Mouse (Mus musculus) stomach, embryonic 14.5 days (tissue): ENCODE data around the gene Hpse2. TPM values are rescaled to one million over a fixed set of nuclear protein-coding genes. Genes with fewer than 3 reads are reported as not detected.

Experiments
- ATAC-seq: fragments of 200-750 bp; cut with Nextera tagmentation; 2 replicates; pipeline ENCODE4 v1.8.0; 2017; ENCODE audit warnings: low read depth, moderate TSS enrichment; ENCODE audit not compliant: insufficient number of reproducible peaks, insufficient read depth, low FRiP score
- H3K27ac ChIP-seq: fragments of 300-500 bp; sonication (generic); 2 replicates; pipeline ENCODE4 v1.5.1; 2014; ENCODE audit warnings: mild to moderate bottlenecking, low read length, moderate library complexity, mixed read lengths
- H3K27me3 ChIP-seq: fragments of 300-500 bp; sonication (generic); 2 replicates; pipeline ENCODE4 v1.6.1; 2014; ENCODE audit warnings: low read length, control low read depth, mixed read lengths; ENCODE audit not compliant: control insufficient read depth, insufficient read depth
- H3K36me3 ChIP-seq: fragments of 300-500 bp; sonication (generic); 2 replicates; pipeline ENCODE4 v1.6.1; 2014; ENCODE audit warnings: mild to moderate bottlenecking, control low read depth, low read length, moderate library complexity, mixed read lengths; ENCODE audit not compliant: control insufficient read depth, insufficient read depth
- H3K4me1 ChIP-seq: fragments of 300-500 bp; sonication (generic); 2 replicates; pipeline ENCODE4 v1.6.1; 2014; ENCODE audit warnings: low read length, control low read depth, mixed read lengths; ENCODE audit not compliant: control insufficient read depth, insufficient read depth
- H3K4me2 ChIP-seq: fragments of 300-500 bp; sonication (generic); replicated peaks from 2 replicates; pipeline ENCODE4 v1.6.1; 2014; ENCODE audit warnings: low read depth, low read length, control low read depth
- H3K4me3 ChIP-seq: fragments of 300-500 bp; sonication (generic); 2 replicates; pipeline ENCODE4 v1.5.1; 2014; ENCODE audit warnings: low read depth, low read length, control low read depth
- H3K9ac ChIP-seq: fragments of 300-500 bp; sonication (generic); replicated peaks from 2 replicates; pipeline ENCODE4 v1.6.1; 2014; ENCODE audit warnings: low read depth, mild to moderate bottlenecking, control low read depth, low read length, moderate library complexity, mixed read lengths
- H3K9me3 ChIP-seq: fragments of 300-500 bp; sonication (generic); 2 replicates; pipeline ENCODE4 v1.6.1; 2016; ENCODE audit warnings: low read depth, low read length, control low read depth; ENCODE audit not compliant: control insufficient read depth
- WGBS: fragments of 180-500 bp; shearing (Covaris S2); extraction: QIAGEN DNeasy Blood & Tissue Kit; methylation state at CpG from one replicate; pipeline ENCODE4 v1.1.7; 2014; 5-methylcytosine and 5-hydroxymethylcytosine counted together
- polyA plus RNA-seq: library from polyadenylated mRNA; unstranded; fragments of >200 nt; fragmentation: Nextera tagmentation; extraction: Ambion mirVana; gene quantifications from 2 replicates; pipeline ENCODE4 v1.2.1, GENCODE M21; 2014

The Hpse2 gene
- polyA plus RNA-seq, 1 experiment from 2014 or later: 16.1 TPM

DNA sequence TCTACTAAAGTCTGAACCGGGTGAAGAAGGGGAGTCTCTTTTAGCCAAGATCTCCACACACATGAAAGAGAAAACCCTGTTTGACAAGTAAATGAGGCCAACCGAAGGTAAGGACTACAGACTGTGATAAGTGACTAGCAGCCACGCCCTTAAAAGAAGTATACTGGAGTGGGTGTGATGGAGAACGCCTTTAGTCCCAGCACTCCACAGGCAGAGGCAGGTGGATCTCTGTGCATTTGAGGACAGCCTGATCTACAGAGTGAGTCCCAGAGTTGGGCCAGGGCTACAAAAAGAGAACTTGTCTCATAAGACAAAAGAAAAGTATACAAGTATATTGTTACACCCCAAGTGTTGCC, 642.3 kb downstream of the Hpse2 start:
- H3K27ac ChIP-seq: no peak overlapping the region
- H3K4me2 ChIP-seq: no peak overlapping the region
- H3K27me3 ChIP-seq: no peaks in the 10 kb centered on the region
- no peaks in the 10 kb centered on the region for H3K9me3 ChIP-seq
- WGBS: 66% methylated on average over 4 of the region's 4 CpGs
- no peak overlapping the region for H3K9ac ChIP-seq
- no peaks in the 10 kb centered on the region for H3K36me3 ChIP-seq
- peaks cover 3% of the 10 kb centered on the region; the same call in 1 of the 2 replicates for H3K4me1 ChIP-seq
- H3K4me3 ChIP-seq: no peak overlapping the region
- ATAC-seq: no peak

DNA sequence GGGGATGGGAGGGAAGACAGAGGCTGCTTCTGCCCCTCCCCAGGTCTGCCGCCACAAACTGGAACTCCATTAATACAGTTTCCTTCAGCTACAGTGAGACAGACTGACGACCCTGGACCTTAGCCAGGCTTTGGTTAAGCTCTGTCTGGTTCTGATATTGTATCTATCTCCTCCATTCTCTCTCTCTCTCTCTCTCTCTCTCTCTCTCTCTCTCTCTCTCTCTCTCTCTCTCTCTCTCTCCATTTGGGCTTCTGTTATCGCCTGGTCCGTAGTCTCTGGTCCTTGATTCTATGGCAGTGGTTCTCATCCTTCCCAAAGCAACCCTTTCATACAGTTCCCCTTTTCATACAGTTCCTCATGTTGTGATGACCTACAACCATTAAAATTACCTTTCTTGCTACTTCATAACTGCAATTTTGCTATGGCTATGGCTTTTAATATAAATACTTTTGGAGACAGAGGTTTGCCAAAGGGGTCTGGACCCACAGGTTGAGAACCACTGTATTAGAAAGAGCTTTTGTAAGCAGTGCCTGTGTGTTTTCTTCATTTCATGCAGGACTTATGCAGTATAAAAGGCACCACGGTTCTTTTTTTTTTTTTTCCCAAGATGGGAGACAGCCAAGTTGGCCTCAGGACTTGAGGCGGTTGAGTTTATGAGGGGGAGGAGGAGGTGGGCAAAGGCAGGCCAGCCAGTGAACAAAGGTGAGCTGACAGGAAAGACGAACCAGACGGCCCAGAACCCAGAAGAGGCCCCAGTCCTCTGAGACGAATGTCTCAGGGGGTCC, 642.9 kb downstream of the Hpse2 start:
- 48% methylated on average over 9 of the region's 9 CpGs for WGBS
- no peak for ATAC-seq

DNA sequence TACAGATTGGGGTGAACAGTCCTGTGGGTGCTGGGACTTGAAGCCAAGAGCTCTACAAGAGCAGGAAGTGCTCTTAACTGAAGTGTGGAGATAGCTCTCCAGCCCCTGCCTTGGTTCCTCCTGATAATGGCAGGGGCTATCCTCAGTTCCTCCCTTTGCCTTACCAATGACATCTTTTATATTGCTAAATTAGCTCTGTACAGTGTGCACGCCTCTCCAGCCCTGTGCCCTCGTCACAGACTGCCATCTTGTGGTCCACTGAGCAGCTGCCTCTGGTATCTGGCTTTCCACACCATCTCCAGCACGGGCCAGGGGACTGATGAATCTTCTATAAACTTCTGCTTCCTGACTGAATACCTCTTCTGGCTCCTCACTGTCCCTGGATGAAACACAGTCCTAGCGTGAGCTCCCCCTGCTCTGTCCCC, 644.0 kb downstream of the Hpse2 start:
- Histone ChIP-seq H3K4me1 (peaks cover 3% of the 10 kb centered on the region; the same call in 1 of the 2 replicates), H3K27me3 (no peaks in the 10 kb centered on the region)
- WGBS: 15% methylated on average over 4 of the region's 4 CpGs

More for the DNA sequence above, 642.9 kb downstream of the Hpse2 start:
- Histone ChIP-seq H3K4me1 (peaks cover 3% of the 10 kb centered on the region; the same call in 1 of the 2 replicates), H3K9me3 (no peaks in the 10 kb centered on the region), H3K9ac (no peak overlapping the region), H3K27ac (no peak overlapping the region), H3K27me3 (no peaks in the 10 kb centered on the region), H3K4me2 (no peak overlapping the region), H3K4me3 (no peak overlapping the region), H3K36me3 (no peaks in the 10 kb centered on the region)

DNA sequence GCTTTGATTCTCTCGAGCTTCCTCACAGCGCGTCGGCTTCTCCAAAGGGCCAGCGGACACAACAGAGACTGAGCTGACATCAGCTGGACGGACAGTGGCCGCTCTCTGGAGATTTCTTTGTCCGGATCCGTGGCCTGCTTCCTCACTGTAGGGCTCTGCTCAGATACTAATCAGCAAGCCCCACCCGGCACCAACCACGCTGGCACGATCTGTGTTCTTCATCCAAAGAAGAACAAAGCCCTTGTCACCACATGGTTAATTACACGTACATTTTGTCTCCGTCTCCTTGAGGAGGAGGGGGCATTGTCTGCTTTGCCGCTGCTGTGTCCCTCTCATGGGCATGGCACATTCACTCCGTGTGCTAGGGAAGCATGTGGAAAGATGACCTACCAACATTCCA, 644.9 kb downstream of the Hpse2 start:
- no peak overlapping the region for H3K9ac ChIP-seq
- no peak overlapping the region for H3K4me2 ChIP-seq
- H3K27ac ChIP-seq: no peak overlapping the region
- no peaks in the 10 kb centered on the region for H3K36me3 ChIP-seq
- no peak for ATAC-seq
- H3K4me1 ChIP-seq: peaks cover 3% of the 10 kb centered on the region; the same call in 1 of the 2 replicates
- no peaks in the 10 kb centered on the region for H3K9me3 ChIP-seq
- no peaks in the 10 kb centered on the region for H3K27me3 ChIP-seq
- WGBS: 82% methylated on average over 16 of the region's 16 CpGs
- no peak overlapping the region for H3K4me3 ChIP-seq

More for the DNA sequence above, 644.0 kb downstream of the Hpse2 start:
- Histone ChIP-seq H3K9me3 (no peaks in the 10 kb centered on the region), H3K4me3 (no peak overlapping the region), H3K9ac (no peak overlapping the region), H3K36me3 (no peaks in the 10 kb centered on the region), H3K4me2 (no peak overlapping the region), H3K27ac (no peak overlapping the region)
- ATAC-seq: peak; percentile 42; the same call in 1 of the 2 replicates

DNA sequence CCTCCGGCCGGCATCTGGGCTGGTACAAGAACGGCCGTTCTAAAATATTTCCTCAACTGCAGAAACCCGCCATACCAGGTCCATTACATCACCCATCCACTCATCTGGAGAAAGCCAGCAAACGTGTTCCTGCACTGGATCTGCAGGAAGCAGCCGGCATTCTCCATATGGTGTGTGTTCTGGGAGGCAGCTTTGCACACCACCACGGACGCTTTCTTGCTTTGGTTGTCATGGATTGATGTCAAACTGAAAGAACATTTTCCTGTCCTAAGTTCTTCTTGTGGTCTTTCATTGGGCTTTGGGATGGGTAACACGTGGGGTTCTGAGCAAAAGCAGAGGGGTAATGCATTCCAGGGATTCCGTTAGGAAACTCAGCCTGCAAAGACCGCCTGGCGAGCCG, 646.3 kb downstream of the Hpse2 start:
- H3K4me1 ChIP-seq: peaks cover 3% of the 10 kb centered on the region; the same call in 1 of the 2 replicates
- no peaks in the 10 kb centered on the region for H3K9me3 ChIP-seq
- 45% methylated on average over 14 of the region's 14 CpGs for WGBS
- no peak overlapping the region for H3K4me3 ChIP-seq
- no peaks in the 10 kb centered on the region for H3K36me3 ChIP-seq
- ATAC-seq: no peak
- no peak overlapping the region for H3K9ac ChIP-seq
- H3K4me2 ChIP-seq: no peak overlapping the region
- no peaks in the 10 kb centered on the region for H3K27me3 ChIP-seq
- no peak overlapping the region for H3K27ac ChIP-seq

DNA sequence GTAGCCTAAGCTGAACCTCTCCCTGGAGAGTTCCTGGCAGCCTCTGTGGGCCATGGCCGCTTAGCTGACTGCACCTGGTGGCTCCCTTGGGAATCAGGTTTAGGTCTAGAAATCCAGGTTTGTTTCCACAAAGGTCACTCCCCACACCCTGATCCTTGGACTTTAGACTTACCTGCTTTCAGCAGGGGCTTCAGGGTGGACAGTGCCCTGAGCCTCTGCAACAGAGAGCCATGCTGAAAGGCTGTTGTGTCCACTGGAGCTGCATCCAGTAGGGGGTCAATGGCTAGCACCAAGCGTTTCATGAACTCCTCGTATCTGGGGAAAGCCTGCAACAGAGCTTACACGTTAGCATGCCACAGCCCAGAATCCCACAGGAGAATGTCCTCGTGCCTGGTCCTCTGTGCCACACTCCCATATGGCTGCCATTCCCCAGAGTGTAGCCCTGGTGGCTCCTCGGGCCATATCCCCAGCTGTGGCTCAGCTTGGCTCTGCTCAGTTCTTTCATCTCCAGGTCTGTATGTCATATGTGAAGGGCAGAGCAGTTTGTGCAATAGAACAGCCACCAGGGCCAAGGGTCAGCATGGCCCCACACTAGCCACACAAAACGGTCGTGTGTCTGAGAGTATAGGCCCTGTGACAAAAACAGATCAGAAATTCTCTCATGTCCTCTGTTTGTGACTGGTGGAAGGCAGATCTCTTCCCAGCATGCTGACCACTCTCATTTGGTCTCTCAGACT, 647.8 kb downstream of the Hpse2 start:
- Histone ChIP-seq H3K27me3 (no peaks in the 10 kb centered on the region), H3K27ac (no peak overlapping the region), H3K9me3 (no peaks in the 10 kb centered on the region), H3K4me1 (no peaks in the 10 kb centered on the region; the same call in 1 of the 2 replicates), H3K9ac (no peak overlapping the region), H3K4me3 (no peak overlapping the region), H3K4me2 (no peak overlapping the region), H3K36me3 (no peaks in the 10 kb centered on the region)
- 79% methylated on average over 8 of the region's 8 CpGs for WGBS
- ATAC-seq: no peak

DNA sequence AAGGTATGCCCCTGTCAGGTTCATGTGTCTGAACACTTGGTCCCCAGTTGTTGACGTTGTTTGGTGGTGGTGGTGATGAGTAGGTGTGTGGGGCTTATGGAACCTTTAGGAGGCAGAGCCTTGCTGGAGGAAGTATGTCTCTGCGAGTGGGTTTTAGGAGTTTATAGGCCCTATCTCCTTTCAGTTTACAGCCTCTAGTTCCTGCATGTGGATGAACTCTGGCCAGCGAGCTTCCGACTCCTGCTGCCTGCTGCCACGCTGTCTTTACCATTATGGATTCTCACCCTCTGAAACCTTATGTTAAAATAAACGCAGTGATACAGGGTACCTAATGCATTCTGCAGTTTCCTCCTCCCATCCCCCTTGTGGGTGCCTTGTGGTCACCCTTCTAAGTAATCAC, 648.4 kb downstream of the Hpse2 start:
- Histone ChIP-seq H3K27me3 (no peaks in the 10 kb centered on the region), H3K4me1 (no peaks in the 10 kb centered on the region; the same call in 1 of the 2 replicates), H3K9me3 (no peaks in the 10 kb centered on the region), H3K27ac (no peak overlapping the region), H3K4me2 (no peak overlapping the region), H3K4me3 (no peak overlapping the region), H3K36me3 (no peaks in the 10 kb centered on the region), H3K9ac (no peak overlapping the region)
- 86% methylated on average over 6 of the region's 6 CpGs for WGBS
- ATAC-seq: no peak

DNA sequence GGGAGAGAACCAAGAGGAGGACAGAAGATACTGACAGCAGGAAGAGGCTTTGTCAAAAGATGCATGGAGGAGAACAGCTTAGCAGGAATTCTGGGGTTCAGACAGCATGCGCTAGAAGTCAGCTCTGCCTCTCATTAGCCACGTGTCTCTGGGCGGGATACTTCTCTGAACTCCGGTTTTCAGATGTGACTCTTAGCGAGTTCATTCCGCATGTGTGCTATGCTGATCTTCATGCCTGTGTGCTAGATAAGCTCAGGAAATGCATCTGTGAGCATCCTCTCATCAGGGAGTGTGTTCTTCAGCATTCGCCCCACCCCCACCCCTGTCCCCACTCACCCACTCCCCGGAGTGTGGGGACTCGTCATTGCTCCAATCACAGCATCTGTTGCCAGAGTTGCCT, 650.4 kb downstream of the Hpse2 start:
- no peak for ATAC-seq
- 73% methylated on average over 9 of the region's 9 CpGs for WGBS
- H3K4me3 ChIP-seq: no peak overlapping the region

More for the DNA sequence above, 650.4 kb downstream of the Hpse2 start:
- Histone ChIP-seq H3K27me3 (no peaks in the 10 kb centered on the region), H3K36me3 (no peaks in the 10 kb centered on the region), H3K4me2 (no peak overlapping the region), H3K9ac (no peak overlapping the region), H3K4me1 (no peaks in the 10 kb centered on the region; the same call in 1 of the 2 replicates), H3K9me3 (no peaks in the 10 kb centered on the region), H3K27ac (no peak overlapping the region)
